Mouse (Mus musculus) adrenal gland, adult (tissue): ENCODE data around the gene Shc1.

Source experiments
- DNase-seq, 2 experiments: peaks; one replicate each; pipeline ENCODE4 v3.0.0; 2022 to 2023; ENCODE audit warnings: low spot score in 1 of 2; ENCODE audit not compliant: inconsistent age in 2 of 2

Gene Shc1

DNA sequence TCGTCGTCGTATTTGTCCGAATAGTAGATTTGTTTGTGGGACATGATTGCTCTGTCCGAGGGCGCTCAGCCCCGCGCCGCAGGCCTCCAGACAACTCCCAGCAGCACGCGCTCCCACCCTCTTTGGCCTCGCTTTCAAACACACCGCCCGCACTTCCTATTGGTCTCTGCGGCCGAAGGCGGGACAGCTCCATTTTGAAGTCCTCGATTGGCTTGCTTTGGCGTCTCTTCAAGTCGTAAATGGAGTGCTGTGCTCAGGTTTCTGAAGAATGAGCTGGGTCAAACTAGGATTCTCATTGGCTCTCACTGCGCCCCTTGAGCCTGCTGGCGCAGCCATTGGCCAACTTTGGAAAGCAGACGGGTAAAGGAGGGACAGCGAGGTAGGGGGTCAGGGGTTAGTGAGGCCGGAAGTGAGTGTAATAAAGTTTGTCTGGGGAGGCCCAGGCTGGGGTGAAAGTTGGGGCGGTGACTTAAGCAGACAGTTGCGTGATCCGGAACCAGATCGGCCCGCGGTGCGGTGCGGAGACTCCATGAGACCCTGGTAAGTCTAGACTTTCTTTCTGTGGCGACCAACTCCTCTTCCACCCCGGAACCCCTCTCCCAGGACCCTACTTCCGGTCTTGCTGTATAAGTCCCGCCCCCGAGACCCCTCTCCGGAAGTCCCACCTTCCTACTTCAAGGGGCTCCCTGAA lies at the start of gene Shc1, which contains the start of gene Cks1b:
Shc1 (plus strand) TSS at position 274 of the 691 bp plus-strand sequence.
Cks1b (minus strand) TSS at position 214 of the 691 bp plus-strand sequence.
- DNase-seq: peak; percentile 97 to 98

DNA sequence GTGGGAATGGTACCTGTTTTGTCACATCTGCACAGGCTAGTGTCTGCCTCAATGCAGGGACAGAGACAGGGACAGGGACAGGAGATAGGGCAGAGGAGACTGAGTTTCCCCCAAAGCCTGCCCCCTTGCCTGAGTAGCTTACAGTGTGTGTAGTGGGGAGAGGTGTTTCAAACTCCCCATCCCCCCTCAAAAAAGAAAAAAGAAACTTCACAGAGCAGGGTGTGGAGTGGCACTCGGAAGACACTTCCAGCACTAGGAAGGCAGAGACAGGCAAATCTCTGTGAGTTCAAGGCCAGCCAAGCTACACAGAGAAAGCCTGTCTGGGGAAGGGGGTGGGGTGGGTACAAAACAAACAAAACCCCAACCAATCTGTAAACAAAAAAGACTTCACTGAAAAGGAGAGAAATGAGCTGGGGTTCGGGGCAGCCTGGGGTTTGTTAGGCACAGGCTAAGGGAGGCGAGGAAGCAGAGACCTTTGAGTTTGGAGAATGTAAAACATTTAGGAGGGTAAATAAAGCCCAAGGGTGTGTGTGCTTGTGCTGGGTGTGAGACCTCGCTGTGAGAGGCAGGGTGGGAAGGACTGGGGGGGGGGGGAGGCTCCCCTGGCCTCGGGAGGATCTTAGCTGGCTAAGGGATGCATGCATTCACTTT lies 44.5 kb upstream of the Shc1 start:
- DNase-seq: no peak

DNA sequence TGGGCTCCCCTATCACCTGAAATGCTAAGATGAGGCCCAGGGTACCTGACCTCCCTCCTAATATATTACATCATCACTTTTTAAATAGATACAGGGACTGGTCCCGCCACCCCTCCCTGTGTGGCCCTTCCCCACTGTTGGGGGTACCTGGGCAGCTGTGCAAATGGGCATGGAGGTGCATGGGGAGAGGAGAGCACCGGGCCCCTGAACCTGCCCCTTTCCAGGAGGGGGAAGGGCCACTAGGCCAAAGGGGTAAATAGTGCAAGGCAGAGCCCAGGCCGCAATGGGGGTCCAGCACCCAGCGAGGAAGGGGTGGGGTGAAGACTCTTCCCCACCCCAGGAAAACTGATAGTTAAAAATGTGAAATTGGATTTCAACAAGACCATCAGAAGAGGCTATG lies 40.4 kb upstream of the Shc1 start:
- no peak for DNase-seq

DNA sequence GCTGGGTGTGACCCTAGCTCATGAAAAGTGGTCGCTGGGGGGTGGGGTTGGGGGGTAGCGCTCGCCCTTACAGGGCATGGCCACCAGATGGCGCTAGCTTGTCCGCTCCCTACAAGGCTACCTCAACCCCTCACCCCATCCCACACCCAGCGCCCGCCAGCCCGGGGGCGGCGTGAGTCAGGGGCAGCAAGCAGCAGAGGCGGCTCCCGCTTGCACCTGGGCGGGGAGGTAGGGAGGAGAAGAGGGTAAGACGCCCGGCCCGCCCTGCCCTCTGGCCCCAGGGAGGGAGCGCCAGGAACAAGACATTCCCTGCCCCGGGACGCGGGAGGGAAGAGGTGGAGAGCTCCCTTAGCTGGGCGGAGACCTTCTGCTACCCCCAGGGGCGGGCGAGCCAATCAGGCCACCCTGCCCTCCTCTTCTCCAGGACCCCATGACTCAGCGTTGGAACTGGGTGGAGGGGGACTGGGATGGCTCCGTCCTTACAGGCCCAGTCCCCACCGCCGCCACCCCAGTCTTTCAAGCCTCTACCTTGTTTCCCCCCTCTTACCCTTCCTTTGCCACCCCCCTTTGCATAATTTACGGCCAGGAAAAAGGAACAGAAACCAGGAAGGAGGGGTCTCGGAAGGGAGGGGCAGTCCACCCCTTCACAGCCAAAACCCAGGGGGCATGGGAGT lies 39.7 kb upstream of the Shc1 start:
- peak; percentile 84 to 92 for DNase-seq

DNA sequence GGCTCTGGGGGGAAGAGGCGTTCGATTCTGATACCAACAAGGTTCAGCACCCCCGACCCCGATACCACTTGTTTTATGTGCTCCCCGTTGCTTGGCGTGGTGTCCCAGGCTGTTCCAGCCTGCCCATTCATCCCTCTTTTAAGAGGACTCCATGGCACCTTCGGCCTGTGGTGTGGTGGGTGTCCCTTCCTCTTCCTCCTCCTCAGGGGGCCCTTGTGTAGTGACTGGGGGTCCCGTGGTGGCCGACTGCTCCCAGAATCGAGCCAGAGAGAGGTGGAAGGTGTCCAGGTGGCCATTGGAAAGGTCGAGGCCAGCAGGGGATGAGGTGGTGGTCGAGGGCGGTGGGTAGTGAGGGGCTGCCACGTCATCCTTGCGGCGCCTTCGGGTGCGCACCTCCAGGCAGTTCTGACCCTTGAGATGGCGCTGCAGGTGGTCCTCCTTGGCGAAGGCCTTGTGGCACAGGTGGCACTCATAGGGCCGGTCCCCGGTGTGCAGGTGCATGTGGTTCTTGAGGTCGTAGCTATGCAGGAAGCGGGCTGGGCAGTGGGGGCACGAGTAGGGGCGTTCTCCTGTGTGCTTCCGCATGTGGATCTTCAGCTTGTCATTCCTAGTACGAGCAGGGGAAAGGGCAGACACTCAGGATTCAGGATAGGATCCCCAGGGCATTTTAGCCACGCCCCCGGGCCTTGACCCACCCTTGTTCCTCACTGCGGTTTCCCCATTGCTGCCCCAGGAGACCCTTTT lies 38.7 kb upstream of the Shc1 start:
- peak in 1 of 2 experiments; percentile 62 for DNase-seq

DNA sequence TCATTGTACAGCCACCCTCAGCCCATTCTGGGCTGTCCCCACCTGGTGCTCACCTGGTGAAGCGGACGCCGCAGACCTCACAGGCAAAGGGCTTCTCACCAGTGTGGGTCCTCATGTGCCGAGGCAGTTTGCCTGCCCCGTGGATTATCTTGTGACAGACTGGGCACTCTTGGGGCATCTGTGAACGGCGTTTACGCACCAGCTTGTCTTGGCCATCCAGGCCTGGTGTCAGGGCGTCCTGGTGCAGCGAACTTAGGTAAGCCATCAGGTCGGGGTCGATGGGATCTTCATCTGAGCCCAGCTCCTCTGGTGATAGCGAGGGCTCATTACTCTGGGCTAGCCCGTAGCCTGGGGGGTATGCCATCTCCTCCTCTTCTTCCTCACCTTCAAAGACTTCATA lies 38.0 kb upstream of the Shc1 start:
- DNase-seq: no peak

DNA sequence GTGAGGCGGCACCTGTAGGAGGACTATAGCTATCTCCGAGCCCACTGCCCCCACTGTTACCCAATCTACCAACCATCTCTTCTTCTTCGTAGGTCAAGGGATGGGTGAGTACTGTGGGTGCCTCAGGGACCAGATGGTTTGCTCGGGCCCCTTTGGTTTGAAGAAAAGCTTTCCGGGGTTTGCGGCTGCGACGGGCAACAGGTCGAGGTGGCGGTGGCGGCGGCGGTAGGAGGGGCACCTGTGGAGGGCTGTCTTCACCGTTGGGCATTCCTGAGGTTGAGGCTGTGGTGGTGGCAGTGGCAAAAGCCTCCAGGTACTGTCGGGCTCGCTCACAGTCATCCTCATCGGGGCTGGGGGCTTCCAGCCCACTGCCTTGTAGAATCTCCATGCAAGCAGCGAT lies 37.5 kb upstream of the Shc1 start:
- peak in 1 of 2 experiments; percentile 27 for DNase-seq

DNA sequence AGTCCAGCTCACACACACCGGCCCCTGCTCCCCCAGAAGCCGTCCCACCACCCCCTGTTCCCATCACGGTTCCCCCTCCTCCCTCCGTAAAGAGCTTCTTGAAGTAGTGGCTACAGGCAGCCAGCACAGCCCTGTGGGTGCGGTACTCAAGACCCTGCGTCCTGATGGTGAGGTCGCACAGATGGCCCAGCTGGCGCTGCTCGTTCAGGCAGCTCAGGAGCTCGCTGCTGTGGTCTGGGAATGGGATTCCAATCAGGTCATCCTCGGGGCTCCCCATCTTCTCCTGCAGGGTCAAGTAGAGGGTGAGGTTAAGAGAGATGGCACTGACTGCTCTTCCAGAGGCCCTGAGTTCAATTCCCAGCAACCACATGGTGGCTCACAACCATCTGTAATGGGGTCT lies 37.0 kb upstream of the Shc1 start:
- no peak for DNase-seq

DNA sequence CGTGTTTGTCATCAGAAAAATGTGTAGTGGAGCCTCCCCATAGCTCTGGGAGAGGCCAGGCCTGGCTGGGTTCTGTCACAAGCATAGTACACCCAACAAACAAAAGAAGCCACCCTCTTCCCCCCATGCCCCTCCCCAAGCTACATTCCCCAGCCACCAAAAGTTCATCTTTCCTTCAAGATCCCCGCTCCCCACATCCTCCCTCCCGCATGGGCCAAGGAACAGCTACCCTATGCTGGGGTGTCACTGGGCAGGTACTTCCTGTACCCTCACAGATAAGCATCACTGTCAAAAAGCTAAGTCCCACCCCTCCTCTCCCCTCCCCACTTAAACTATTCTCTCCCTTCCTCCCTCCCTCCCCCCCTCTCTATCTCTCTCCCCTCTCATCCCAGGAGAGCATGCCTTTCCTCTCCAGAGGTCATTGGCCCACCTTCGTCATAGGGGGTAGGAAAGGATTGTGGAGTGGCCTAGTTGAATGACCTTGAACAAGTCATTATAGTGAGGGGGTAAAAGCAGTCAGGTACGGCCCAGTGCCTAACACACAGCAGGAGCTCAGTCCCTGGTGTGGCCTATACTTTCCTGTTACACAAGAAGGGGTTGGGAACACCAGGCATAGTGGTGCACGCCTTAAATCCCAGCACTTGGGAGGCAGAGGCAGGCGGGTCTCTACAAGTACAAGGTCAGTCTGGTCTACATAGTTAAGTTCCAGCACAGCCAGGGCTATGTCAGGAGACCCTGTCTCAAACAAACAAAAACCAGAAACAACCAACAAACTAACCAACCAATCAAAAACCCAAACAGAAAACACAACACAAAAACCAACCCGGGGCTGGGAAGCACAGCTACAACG lies 36.0 kb upstream of the Shc1 start:
- no peak for DNase-seq

DNA sequence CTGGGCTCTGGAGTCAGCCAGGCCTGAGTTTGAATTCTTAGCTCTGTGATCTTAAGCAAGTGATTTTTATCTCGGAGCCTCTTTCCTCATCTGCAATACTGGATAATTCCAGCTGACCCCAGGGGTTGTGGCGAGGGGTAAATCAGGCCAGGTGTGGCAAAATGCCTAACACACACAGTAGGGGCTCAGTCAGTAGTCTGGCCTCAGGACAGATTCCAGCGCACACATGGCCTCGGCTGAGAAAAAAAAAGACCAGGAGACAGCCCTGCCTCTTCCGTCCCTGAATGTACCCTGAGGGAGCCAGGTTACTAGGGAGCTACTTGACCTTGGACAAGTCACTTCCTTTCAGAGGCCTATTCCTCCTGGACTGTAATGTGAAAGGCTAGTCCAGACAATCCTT lies 35.3 kb upstream of the Shc1 start:
- peak in 1 of 2 experiments; percentile 49 for DNase-seq

DNA sequence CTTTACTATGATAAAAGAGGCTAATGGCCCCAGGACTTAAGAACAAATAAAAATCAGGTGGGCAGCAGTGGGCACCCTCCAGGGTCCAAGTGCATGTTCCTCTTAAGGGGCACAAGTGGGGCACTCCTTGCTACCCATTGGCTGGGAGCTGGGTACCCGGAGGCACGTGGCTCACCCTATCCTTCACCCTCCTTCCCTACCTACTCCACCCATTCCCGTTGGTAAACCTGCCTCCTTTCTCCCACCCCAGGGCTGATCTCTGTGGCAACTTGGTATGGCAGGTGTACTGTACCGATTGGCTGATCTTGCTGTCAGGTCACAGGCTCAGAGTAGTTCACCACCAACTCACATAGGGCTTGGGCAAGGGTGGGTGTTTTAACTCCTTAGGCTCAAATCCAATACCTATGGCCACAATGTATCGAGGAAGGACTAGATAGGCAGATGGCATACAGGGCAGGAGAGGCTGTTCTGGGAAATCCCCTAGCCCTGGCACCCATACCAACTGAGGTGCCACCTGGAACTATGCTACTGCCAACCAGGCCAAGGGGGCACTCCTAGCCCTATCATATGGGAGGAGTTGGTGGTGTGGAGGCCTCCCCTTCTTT lies 34.5 kb upstream of the Shc1 start:
- peak in 1 of 2 experiments; percentile 34 for DNase-seq

DNA sequence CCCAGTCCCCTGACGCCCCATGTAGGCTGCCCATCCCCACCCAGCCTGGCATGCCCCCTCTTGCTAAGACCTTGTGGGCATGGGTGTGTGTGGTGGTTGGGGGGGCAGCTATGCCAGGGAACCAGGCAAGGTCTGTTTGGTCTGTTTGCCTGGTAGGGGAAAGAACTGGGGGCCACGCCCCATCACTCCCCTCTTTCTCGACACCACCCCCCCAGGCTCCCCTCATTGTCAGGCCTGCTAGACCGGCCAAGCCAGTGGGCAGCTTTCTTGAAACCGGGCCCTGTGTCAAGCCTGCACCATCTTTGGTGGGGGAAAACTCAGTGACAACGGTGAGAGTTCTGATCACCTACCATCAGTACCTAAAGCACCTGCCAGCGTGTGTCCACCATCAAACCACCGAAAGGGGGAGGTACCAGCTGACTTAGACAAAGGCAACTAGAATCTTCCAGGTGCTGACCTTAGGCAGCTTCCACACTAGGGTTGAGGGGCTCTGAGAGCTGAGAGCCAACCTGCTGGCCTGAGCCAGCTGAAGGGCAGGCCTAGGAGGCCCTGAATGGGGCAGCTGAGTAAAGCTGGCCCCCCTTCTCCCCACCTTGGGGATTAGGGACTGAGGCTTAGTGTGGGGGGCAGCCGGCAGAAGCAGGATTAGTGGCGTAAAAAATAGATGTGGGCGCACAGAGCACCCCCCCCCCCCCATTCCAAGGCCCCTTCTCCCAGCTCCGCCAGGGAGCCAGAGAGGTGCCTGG lies 33.7 kb upstream of the Shc1 start:
- peak in 1 of 2 experiments; percentile 34 for DNase-seq

DNA sequence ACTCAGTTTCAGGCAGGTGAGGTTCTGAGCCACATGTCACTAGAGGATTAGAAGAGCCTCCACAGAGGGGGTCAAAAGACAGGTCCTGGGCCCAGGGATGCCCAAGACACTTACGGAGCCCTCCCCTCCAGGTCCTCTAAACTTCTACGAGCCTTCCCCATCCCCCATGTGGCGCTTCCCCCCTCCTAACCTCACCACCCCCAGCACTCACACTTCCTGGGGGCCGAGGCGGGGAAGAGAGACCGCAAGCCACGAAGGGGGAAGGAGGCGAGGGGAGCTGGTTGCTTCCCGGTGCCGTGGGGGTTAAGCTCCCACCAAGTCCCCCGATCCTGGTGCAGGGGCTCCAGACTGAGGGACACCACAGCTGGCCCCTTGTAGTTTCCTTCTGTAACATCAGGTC lies 32.8 kb upstream of the Shc1 start:
- peak in 1 of 2 experiments; percentile 30 for DNase-seq

DNA sequence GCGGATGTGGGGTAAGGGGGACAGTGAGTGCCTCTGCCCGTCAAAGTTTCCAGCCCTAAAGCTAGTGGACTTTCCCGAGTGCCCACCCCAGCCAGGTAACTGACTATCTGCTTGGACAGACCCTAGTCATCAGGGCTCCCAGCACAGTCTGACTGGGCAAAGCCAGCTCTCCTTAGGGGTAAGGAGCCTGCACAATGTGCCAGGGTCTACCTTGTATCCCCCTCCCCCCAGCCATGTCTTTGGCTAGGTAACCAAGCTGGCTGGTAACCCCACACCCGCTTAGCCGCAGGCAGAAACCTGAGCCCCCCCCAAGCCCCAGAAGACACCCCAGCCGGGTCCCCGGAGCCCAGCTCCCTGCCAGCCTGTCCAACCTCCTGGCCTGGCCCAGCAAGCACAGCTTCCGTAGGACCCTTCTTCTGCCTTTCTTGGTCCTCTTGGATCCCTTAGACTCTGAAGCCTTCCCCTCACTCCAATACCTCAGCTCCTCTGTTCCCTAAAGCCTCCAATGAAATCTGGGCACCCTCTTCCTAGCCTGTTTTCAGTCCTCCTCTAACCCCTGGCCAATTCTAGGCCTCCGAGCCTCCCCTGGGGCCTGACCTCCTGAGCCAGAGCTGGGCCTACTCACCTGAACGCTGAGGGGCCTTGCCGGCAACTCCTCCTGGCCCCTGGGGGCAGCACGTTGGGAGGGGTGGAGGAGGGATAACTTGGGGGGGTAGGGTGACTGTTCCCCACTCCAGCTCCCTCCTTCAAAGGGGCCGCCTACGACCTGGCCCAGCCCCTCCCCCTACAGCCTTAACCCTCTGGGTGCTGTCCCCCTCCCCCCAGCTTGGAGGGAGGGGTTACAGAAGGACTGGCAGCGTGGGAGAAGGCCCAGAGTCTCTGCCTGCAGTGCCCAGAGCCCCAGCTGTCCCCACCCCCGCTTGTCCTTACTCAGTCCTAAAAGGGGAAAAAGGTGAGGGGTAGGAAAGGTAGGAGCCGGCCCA lies 31.5 kb upstream of the Shc1 start:
- DNase-seq: peak; percentile 38 to 65

DNA sequence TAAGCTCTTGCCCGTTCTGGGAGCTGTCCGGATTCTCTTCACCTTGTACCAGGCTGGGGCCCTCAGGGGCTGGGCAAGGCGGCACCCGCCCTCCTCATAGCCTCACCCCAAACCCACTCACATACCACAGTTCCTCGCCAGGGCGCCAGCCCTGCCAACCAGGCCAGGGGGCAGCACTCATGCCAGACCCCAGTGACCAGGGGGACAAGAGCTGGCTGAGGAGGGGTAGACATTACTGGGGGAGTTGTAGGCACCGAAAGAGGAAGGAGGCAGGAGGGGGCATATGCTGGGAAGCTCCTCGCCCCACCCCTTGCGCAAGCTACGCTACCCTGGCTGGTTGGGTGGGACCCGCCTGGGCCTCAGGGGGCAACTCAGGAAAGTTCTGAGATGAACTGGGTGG lies 30.6 kb upstream of the Shc1 start:
- peak; percentile 40 to 76 for DNase-seq

DNA sequence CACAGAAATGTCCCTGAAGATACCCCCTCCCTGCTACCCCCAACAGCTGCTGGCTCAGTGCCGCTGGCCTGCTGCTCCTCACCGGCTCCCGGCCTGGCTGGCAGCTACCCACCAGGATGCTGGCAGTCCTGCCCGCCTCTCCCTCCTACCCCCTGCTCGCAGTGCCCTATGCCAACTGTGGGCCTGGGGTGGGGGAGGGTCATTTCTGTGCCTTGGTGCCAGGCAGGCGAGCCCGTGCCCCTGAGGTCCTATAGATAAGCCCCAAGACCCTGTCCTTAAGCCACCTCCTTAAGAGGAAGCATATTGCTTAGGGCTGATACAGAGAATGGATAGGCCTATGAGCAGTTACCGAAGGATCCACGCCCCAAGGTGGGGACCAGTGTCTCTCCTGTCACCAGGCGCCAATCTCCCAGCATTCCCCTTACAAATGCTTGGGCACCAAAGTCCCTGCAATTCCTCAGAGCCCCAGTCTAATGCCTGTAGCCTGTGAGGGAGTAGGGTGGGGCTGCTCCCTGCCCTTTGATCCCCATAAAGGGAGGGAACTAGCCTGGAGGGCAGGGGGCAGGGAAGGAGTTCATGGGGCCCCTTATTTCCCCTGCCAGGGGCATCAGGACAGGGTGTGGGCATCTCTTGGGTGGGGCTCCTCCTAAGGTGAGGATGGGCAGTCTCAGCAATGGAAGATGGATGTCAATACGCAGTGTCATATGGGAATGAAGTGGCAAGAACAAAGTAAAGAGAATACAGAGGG lies 29.9 kb upstream of the Shc1 start:
- peak; percentile 44 to 76 for DNase-seq
